Mouse (Mus musculus): Measurements from ENCODE around the gene Tbc1d16.

The Tbc1d16 gene

DNA sequence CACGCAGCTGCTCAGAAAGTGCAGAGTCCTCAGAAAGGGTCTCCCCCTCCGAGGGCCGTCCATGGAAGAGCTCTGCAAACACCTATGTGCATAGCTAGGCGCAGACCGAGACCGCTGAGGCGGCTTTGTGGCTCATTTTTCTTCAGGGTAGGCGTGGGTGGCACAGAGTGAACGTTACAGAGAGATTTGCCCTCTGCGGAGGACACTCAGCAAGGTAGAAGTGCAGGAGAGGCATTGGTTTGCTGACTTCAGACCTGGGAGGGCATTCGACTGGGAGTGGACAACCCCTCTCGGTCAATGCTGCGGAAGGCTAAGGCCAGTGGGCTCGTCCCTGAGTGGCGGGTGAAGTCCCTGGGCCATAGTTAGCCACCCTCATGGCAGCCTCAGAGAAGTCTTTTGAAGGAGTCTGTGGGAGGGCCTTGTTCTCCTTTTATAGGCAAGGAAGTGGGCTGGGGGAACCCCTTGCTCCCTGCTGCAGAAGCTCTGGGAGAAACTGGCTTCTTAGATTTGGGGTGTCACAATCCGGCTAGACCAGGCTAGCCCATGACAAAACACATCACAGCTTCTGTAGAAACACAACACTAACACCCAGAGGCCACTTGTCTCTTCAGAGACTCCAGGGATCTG is 84.8 kb downstream of the Tbc1d16 start:
- DNase-seq (ENCODE audit: low spot score in 2 of 2): no peak

DNA sequence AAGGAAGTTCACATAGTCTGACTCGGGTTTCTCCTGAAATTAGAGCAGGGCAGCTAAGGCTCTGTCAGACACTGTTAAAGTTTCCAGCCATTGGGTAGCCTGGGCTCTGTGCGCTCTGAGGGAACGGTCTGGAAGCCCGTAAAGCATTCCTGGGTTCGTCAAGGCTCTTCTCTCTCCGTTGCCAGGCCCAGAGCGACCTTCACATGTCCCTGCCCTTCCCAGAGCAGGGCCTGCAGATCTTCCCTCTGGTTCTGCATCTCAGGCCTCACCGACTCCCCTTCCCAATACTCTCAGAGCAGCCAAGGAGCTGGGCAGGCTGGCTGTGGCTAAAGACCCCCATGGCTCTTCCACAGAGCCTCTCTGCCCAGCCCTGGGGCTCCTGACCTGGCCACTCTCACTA is 85.7 kb downstream of the Tbc1d16 start:
- DNase-seq (ENCODE audit: low spot score in 2 of 2): no peak

DNA sequence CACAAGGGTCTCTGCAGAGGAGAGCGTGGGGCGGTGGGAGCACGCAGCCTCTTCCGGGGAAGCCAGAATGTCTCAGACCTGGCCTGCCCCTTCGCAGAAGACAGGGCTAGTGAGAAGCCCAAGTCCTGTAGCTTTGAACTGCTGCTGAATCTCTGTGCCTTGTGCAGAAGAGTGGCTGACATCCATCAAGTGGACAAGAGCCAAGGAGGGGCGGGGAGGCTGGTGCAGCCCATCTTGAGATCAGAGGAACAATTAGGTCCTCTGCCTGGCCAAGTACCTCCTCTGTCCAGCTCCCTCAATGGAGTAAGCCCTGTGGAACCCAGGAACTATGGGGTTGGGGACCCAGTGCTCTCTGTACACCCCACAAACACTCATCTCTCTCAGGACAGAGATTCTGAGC is 89.3 kb downstream of the Tbc1d16 start:
- DNase-seq (ENCODE audit: low spot score in 2 of 2): no peak

DNA sequence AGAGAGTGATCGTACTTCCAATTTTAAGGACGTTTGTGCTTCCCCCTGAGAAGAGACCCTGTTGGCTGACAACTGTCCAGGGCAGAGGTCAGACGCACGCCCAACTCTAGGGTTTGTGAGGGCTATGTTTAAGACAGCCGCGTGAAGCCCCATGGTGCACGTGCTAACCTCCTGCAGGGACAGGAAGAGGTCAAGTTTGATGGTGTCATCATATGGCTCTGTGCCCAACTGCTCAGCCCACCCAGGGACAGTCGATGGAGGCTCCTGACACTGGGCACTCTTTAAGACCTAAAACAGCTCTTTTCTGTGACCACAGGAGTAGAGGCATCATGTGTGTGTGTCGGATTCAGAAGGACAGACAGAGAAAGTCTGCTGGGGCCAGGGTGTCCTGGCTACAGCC is 90.1 kb downstream of the Tbc1d16 start:
- no peak for DNase-seq (ENCODE audit: low spot score in 2 of 2)

DNA sequence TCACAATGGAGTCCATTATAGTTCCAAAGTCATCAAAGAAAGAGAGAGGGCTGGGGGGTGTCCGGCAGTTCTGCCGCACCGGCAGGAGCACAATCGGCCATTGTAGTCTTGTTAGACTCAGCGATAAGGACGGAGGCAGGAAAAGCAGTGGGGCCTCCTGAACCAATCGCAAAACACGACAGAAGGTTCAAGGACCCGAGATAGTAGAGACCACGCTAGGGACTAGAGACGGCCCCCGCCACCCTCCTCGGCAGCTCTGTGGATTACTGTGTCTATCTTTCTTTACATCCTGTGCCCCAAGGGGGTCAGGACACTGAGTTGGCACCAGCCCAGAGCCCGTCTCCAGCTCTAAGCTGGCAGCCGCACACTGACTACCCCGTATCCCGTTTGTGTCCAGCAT is 93.7 kb downstream of the Tbc1d16 start:
- DNase-seq (ENCODE audit: low spot score in 2 of 2): peak in 1 of 2 experiments; percentile 13

DNA sequence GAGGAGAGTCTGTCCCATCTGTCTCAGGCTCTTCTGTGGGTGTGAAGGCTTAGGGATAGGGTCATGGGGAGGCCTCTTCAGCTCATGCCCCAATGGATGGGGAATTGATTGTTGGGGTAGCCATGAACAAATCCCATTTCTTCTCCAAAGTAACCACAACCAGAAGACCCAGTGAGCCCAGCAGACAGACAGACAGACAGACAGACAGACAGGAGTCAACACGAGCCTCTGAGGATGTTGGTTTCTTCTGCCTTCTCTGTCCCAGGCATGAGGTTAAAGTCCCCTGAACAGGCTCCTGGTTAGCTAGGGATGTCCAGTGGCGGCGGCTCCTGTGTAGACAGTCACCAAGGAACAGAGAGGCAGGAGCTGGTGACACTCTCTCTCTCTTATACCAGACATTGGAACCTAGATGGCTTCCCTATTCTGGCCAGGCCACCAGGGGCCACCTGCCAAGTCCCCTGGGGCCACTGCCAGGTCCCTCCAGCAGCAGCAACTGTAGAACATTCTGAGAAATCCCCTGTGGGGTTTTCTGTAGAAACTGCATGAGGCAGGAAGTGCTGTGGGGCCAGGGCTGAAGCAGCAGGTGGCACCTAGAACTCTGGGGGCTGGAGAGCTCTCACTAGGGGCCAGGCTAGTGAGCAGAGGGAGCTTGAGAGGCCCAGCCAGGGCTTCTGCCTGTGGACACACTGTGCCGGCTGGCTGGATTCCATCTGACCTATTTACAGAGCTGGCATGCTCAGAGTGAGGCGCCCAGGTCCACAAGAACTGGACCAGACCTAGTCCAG is 94.7 kb downstream of the Tbc1d16 start:
- DNase-seq (ENCODE audit: low spot score in 2 of 2): peak; percentile 83 to 85

DNA sequence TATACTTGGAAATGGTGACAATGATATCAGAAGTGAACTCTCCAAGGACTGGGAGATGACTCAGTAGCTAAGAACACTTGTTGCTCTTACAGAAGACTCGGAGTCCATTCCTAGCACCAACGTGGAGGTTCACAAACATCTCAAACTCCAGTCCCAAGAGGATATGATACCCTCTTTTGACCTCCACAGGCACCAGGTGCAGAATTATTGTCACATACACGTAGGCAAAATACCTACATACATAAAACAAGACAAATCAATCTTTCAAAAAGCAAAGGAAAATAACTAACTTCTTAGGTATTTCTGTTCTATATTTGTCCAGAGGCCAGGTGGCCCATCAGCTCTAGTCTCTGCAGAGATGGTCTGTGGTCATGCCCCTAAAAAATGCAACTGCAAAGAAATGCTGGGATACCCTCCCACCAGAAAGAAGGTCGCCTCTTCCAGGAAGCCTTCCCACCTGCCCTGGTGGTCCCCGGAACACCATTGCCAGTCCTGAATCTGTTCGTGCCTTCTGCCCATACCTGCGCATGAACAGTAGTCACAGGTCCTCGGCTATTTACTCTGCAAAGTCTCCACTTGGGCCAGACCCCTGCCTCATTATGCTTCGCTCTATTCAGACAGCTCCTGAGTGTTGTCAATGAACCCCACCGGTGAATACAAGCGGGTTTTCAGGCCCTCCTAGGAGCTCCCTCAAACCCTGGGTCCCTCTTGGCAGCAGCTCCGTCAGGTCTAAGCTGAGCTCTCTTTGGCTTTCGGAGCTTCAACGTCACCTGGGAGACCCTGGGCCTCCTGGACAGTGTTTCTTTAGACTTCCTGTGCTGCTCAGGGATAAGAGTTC is 95.9 kb downstream of the Tbc1d16 start:
- no peak for DNase-seq (ENCODE audit: low spot score in 2 of 2)

DNA sequence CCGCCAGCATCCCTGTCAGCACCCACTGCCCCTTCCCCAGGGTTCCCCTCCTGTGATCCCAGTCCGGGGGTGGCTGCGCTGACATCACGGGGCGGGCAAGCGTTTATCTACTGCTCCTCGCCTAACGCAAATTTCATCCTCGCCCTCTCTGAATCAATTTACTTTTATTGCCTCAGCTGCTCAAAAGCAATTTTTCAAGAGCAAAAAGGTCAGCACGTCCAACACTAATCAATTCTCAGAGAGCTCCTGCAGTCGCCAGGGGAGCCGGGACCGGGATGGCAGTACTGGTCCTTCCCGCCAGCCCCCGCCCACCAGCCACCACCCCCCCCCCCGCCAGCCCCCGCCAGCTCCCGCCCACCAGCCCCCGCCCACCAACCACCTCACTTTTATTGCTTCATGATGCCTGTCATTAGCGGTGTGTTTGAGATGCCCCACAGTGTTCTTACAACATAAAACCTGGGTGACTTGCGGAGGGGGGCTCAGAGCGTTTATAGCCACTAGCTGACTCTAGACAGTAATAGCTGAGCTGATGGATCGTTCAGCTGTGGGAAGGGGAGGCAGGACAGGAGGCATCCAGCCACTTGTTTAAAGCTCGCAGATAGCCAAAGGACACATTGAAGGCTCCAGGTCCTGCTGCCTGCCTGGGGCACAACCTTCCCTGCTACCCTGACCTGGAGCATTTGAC is 98.1 kb downstream of the Tbc1d16 start:
- no peak for DNase-seq (ENCODE audit: low spot score in 2 of 2)

DNA sequence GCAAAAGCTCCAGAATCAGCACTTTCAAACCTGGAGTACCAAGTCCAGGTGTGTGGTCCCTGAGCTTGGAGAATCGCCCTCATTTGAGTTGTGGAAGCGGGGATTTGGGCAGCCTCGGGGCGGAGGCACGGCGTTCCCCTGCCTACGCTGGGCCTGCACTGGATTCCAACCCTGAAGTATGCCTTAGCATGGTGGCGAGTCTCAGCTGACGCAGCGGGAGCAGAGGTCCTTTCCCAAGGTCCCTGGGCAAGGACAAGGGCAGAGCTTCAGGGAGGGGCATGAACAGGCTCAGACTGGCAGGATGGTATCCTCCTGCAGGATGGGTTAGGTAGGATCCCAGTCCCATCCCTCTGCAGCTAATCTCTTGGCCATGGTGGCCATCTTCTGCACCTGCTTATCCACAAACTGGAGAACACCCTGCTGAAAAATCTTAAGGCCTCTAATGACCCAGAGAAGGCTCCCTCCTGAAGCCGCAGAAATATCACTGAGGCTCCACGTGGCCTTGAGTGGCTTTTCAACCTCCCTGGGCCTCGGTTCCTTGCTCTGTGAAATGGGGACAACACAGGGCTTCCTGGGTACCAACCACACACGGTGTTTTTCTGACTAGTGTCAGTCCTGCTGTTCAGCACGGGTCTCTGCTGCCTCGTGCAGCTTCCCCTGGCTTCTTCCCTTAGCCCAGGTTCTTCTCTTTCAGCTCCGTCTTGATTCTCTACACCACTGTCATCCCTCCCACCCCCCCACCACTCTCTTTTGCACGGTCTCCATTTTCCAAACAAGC is 98.8 kb downstream of the Tbc1d16 start:
- DNase-seq (ENCODE audit: low spot score in 2 of 2): no peak

DNA sequence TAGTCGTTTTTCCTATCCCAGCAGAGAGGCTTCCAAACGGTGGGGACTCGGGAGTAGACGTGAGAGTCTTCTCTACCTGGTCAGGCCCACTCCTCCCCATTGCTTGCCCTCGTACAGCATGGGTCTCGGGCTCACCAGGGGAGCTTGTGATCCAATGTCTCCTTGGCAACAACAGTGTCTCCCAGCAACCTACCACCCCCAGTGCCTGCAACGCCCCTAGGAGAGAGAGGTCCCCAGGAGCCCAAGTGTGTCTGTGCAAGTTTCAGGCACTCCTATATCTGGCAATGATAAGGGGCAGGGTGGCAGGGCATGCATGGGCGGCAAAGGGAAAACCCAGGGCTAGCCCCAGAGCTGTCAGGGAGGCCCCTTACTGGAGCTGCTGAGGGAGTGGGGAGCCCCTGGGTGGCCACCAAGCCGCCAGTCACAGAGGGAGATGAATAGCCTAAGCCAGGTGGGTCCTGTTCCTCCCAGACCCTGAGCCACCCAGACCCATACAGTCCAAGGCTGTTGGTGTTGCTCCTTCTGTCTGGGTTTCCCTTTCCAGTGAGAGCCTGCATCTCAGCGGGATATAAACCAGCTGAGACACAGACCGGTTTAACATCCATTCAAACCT is 99.5 kb downstream of the Tbc1d16 start:
- no peak for DNase-seq (ENCODE audit: low spot score in 2 of 2)

DNA sequence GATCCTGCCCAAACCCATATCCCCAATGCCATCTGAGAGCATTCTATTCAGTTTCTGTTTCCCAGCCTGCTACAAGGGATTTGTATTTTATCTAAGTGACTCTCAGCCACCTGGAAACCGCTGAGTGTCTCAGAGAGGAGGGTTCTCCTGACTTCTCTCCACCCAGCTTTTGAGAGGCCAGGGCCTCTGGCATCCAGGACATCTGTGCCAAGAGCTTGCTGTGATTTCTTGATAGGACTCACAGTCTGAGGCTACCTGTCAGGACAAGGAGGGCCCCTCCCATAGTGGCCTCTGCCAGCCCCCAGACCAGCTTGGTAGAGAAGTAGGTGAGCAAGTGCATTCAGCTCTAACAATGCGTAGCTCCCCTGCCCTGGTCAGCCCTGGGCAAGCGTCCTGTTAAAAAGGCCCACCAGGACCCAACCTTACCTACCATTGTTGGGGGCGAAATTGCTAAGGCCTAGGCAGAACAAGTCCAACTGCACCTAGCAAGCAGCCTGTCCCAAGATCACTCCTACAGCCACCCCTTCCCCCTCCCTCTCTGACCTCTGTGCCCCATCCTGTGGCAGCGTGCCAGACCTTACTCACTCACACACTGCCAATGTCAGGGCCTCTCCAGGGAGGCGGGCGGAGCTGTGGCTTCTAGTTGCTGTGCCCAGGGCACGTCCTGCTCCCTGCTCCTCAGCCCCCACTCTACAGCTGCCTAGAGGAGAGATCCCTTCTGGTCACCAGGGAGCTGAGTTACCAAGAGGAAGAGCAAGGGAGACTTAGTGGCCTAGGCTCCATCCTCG is 100.4 kb downstream of the Tbc1d16 start:
- DNase-seq (ENCODE audit: low spot score in 2 of 2): peak; percentile 62 to 69

DNA sequence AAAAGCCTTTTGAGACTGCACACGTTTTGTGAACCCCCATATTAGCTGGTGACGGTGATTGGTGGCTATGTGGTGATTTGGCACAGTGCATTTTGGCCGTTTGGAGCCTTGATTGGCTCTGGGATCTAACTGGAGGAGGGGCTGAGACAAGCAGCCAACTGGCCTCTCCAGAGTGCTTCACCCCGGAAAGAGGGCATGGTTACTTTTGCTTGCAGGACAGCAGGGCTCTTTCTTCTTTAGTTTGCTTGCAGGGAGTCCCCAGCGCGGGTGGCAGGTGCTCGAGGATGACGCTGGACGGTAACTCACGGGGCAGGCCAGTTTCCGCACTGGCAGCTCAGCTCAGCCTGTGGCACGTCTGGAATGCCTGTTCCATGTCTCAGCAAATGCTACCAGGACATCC is 101.2 kb downstream of the Tbc1d16 start:
- DNase-seq (ENCODE audit: low spot score in 2 of 2): no peak

DNA sequence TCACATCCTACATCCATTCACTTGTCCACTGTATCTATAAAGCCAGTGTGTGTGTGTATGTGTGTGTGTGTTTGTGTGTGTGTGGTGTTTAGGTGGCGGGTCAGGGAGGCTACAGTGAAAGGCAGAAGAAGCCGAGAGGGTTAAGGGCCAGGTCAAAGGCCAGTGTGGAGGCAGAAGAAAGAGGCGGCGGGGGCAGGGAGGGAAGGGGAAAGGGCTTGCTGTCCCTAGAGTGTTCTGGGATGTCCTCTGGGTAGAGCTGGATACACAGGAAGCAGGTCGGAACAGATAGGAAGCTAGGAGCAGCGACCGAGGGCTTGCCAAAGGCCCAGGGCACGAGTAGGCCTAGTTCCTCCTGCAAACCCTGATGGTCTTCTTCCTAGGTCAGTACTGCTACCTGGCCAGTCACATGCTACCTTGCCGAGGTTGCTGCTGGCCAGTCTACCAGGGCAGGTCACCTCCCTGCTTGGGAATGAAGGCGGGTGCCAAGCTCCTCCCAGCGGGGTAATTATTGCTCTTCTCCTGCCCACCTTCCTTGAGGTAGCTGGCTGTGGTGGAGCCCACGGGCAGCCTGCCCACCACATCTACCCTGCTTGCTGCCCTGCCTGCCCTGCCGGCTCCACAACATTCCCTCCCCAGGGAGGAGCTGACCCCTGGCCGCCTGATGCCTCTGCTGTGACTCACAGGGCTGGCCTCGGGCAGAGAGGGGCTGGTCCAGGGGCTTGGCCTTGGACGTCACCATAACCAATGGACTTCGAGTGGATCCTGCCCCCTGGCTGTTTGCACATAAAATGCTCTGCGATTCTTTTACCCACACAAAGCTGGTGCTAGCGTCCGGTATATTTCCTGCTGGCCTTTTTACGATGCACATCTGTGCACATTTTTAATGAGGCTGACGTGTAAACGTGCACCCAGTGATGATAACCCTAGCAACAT is 102.1 kb downstream of the Tbc1d16 start:
- peak; percentile 59 to 65 for DNase-seq (ENCODE audit: low spot score in 2 of 2)

DNA sequence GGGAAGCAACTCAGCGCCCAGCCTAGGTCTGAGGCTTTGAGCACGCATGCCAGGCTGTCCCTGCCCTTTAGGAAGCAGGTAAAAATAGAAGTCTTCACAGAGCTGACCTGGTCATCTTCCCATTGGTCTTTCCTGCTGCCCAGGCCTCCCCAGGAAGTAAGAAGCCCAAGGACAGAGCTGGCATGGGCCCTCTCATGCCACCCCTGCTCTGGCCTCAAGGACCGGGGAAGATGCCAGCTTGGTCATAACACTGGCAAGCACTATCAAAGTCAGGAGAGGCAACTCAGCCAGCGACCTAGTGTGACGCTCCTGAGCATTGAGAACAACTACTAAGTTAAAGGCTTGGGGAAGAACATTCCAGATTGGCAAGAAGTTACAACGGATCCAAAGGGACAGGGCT is 103.8 kb downstream of the Tbc1d16 start:
- DNase-seq (ENCODE audit: low spot score in 2 of 2): no peak

DNA sequence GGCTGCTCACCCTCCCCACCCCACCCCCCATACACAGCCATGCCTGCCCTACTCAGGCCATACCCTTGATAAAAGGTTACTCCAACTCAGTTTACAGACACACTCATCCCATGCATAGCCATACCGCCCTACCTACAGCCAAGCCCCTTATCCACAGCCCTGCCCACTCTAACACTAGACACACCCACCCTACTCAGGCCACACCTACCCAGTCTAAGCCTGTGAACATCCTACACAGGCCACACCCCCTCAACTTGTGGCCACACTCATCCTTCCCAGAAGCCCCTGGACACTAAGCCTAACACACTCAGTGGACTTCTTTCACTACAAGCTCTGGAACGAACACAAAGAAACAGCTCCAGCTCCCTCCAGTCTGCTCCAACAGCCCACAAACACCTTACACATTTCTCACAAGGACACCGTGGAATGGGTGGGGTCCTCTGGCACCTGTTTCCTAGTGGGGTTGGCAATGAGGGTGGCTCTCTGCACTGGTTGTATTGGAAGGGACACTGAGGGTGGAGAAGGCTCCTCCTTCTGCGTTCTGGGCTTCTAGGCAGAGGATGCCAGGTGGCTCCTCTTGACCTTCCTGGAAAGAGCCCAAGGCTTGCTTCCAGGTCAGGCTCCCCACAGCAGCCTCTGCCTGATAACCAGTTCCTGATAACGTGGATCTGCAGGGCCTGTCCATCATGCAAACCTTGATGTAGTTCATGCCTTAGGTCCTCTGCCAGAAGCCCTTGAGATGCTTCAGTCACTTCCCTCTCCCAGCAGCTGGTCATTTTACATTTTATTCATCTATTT is 104.6 kb downstream of the Tbc1d16 start:
- DNase-seq (ENCODE audit: low spot score in 2 of 2): no peak

DNA sequence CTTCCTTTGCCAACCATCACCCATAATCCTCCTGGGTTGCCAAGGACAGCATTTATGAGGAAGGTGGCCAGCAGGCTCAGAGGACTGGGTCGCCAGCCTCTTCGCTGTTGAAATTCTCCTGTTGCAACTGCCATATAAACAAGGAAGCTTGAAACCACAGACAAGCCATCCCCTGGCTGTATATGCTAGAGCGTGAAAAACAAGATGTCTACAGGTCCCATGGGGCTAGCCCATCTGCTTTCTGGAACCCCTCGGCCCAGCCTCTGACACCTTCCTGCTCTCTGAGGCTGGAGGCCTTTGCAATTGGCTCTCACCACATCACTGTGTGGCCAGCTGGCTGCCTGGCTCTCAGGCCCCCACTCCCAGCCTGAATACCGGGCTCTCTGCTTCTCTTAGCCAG is 105.9 kb downstream of the Tbc1d16 start:
- no peak for DNase-seq (ENCODE audit: low spot score in 2 of 2)

DNA sequence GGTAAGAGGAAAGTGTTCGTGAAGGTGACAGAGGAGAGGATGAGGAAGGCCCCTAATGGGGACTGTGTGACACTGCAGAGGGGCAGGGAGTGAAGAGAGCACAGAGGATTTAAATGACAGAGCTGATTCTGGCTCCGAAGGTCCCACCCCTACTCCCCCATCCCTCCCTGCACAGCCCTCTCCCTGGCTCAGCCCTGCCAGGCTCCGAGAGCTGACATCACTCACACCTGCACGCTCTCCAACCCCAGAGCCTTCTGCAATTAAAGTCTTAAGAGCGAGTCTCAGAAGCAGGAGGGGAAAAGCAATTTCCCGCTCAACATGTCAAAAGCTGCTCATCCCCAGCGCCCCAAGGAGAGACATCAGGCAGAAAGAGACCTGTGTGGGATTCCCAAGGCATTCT is 109.4 kb downstream of the Tbc1d16 start:
- DNase-seq (ENCODE audit: low spot score in 2 of 2): no peak

DNA sequence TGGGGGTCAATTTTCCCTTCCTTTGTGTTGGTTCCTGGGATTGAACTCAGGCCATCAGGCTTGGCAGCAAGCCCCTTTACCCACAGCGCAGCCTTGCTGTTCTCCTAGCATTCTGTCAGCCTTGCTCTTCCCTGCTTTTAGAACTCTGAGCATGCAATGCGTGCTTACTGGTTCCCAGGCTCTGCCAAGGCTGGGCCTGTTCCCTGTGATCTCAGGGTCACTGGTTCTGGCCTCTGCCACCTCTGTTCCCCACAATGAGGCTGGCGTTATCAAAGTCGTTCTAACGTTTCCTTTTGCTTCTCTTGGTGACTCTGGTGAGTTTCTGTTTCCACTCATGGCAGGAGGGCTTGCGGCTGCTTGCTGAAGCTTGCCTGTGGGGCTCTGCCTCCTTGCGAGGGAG is 110.4 kb downstream of the Tbc1d16 start:
- no peak for DNase-seq (ENCODE audit: low spot score in 2 of 2)
